Mouse (Mus musculus) kidney, postnatal 0 days (tissue): Measurements from ENCODE around the gene Pitx3. TPM values are rescaled to one million over a fixed set of nuclear protein-coding genes. Genes with fewer than 3 reads are reported as not detected.
"Not testable (repeated sequence)": the region's sequence is repeated elsewhere in the genome, so short reads cannot be mapped to it uniquely, and the experiment has no call there.

Experiments used
- ATAC-seq: fragments of 200-750 bp; cut with Nextera tagmentation; replicated peaks from 2 replicates; pipeline ENCODE4 v1.8.0; 2017; ENCODE audit warnings: low read depth, moderate number of reproducible peaks, moderate TSS enrichment, moderate library complexity; ENCODE audit not compliant: low FRiP score
- DNase-seq: peaks from one replicate; pipeline ENCODE4 v3.0.0-alpha.2; 2016; ENCODE audit warnings: low spot score
- H3K27ac ChIP-seq: fragments of 300-500 bp; sonication (generic); 2 replicates; pipeline ENCODE4 v1.5.1; 2014; ENCODE audit warnings: mild to moderate bottlenecking
- H3K27me3 ChIP-seq: fragments of 300-500 bp; sonication (generic); 2 replicates; pipeline ENCODE4 v1.6.1; 2014; ENCODE audit warnings: low read length, mixed read lengths; ENCODE audit not compliant: insufficient read depth
- H3K36me3 ChIP-seq: fragments of 300-500 bp; sonication (generic); 2 replicates; pipeline ENCODE4 v1.6.1; 2014; ENCODE audit warnings: low read length, mixed read lengths; ENCODE audit not compliant: insufficient read depth
- H3K4me1 ChIP-seq: fragments of 300-500 bp; sonication (generic); replicated peaks from 2 replicates; pipeline ENCODE4 v1.6.1; 2014; ENCODE audit warnings: antibody characterized with exemption, low read length, mixed read lengths; ENCODE audit not compliant: insufficient read depth
- H3K4me2 ChIP-seq: fragments of 300-500 bp; sonication (generic); 2 replicates; pipeline ENCODE4 v1.6.1; 2014; ENCODE audit warnings: mild to moderate bottlenecking, low read length, moderate library complexity, mixed read lengths
- H3K4me3 ChIP-seq: fragments of 300-500 bp; sonication (generic); replicated peaks from 2 replicates; pipeline ENCODE4 v1.5.1; 2014; ENCODE audit warnings: low read depth, low read length
- H3K9ac ChIP-seq: fragments of 300-500 bp; sonication (generic); 2 replicates; pipeline ENCODE4 v1.6.1; 2014; ENCODE audit warnings: low read depth, low read length
- H3K9me3 ChIP-seq: fragments of 300-500 bp; sonication (generic); replicated peaks from 2 replicates; pipeline ENCODE4 v1.6.1; 2016; ENCODE audit warnings: low read length, inconsistent platforms, mixed read lengths
- CTCF ChIP-seq: IDR thresholded peaks from 2 replicates; pipeline ENCODE4 v1.5.1; 2016; ENCODE audit warnings: antibody characterized with exemption, low read depth, mild to moderate bottlenecking, moderate library complexity
- WGBS: fragments of 180-500 bp; shearing (Covaris S2); extraction: QIAGEN DNeasy Blood & Tissue Kit; methylation state at CpG from one replicate; pipeline ENCODE4 v1.1.7; 2014; 5-methylcytosine and 5-hydroxymethylcytosine counted together
- polyA plus RNA-seq: library from polyadenylated mRNA; unstranded; fragments of >200 nt; fragmentation: Nextera tagmentation; extraction: Ambion mirVana; gene quantifications from 2 replicates; pipeline ENCODE4 v1.2.1, GENCODE M21; 2015

The Pitx3 gene
- polyA plus RNA-seq, 1 experiment from 2014 or later: not detected

DNA sequence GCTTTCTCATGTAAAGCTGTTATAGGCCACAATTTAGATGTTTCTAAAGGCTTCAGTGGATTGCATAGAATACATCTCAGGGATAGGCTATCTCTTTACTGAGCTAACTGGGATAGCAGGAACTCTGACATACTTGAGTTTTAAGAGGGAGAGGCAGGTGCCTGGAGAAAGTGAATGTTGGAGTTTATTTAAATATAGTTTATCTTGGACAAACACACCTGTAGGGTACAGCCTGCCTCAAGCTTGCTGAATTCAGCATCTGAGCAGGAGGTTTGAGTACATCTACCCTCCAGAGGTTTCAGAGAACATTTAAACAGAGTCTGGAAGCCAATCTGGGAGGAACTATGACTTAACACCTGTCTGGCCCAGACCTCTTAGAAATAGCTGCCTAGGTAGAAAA, 27.0 kb upstream of the Pitx3 start:
- no peak for TF ChIP-seq CTCF
- Histone ChIP-seq H3K4me1 (no peaks in the 10 kb centered on the region), H3K9me3 (no peaks in the 10 kb centered on the region), H3K36me3 (peaks cover 12% of the 10 kb centered on the region; the same call in 1 of the 2 replicates), H3K27ac (no peak overlapping the region), H3K9ac (no peak overlapping the region), H3K4me2 (no peak overlapping the region), H3K27me3 (no peaks in the 10 kb centered on the region), H3K4me3 (no peak overlapping the region)
- ATAC-seq: no peak
- DNase-seq: no peak

- no peak for DNase-seq
- Histone ChIP-seq H3K4me1 (no peaks in the 10 kb centered on the region), H3K9ac (no peak overlapping the region), H3K4me3 (no peak overlapping the region), H3K9me3 (no peaks in the 10 kb centered on the region), H3K36me3 (peaks cover 14% of the 10 kb centered on the region; the same call in 1 of the 2 replicates), H3K27ac (no peak overlapping the region), H3K4me2 (no peak overlapping the region), H3K27me3 (no peaks in the 10 kb centered on the region)
- 72% methylated on average over 5 of the region's 5 CpGs for WGBS
- no peak for ATAC-seq
- TF ChIP-seq CTCF: no peak
Observed at GRCm38 (mm10) chr19:46172541-46172940, 24.4 kb upstream of the Pitx3 start.

DNA sequence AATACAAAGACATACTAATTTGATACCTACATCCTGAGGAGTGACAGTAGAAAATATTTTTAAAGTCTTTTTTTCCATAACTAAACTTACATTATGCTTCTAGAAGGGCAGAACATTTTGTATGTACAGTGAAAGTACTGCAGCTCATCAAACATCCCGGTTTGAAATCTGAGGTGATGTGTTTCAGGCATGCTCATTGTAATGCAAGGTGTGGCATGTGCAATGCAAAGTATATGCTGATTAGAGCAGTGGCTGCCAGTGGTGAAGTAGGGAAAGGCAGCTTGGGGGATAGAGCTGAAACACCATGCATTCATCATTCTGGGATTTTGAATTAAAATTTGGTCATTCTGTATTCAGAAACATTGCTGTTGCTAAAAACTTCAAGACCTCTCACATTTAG, 21.8 kb upstream of the Pitx3 start:
- Histone ChIP-seq H3K9me3 (no peaks in the 10 kb centered on the region), H3K4me1 (no peaks in the 10 kb centered on the region), H3K4me2 (no peak overlapping the region), H3K27ac (no peak overlapping the region), H3K36me3 (peaks cover 21% of the 10 kb centered on the region), H3K4me3 (no peak overlapping the region), H3K9ac (no peak overlapping the region), H3K27me3 (no peaks in the 10 kb centered on the region)
- DNase-seq (no peak), ATAC-seq (no peak)
- WGBS: 62% methylated on average over 1 of the region's 1 CpGs
- no peak for TF ChIP-seq CTCF

DNA sequence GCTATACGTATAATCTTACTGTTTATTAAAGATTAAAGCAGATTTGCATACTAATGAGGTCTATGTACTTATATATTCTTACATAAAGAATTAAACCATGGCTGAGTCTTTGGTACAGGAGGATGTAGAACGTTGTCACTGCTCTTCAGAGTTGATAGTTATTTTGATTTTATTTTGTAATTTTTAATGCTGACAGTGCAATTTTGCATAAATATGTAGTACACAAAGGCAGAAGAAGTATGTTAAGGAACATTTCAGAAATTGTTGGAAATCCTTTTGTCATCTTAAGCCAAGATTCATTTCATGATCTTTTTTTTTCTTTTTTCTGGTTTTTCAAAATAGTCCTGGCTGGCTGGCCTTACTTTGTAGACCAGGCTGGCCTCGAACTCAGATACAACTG, 21.3 kb upstream of the Pitx3 start:
- 86% methylated on average over 3 of the region's 3 CpGs for whole genome bisulfite sequencing
- Histone ChIP-seq H3K27ac (no peak overlapping the region), H3K9me3 (no peaks in the 10 kb centered on the region), H3K4me1 (no peaks in the 10 kb centered on the region), H3K27me3 (no peaks in the 10 kb centered on the region), H3K9ac (no peak overlapping the region), H3K4me3 (no peak overlapping the region), H3K36me3 (peaks cover 24% of the 10 kb centered on the region), H3K4me2 (no peak overlapping the region)
- TF ChIP-seq CTCF: no peak
- DNase-seq: no peak
- no peak for ATAC-seq

- ATAC-seq, DNase-seq, H3K9ac ChIP-seq, H3K4me1 ChIP-seq, H3K27ac ChIP-seq, H3K4me2 ChIP-seq, H3K9me3 ChIP-seq, H3K27me3 ChIP-seq, H3K4me3 ChIP-seq: not testable (repeated sequence)
- 80% methylated on average over 1 of the region's 2 CpGs for WGBS
- peaks cover 26% of the 10 kb centered on the region for H3K36me3 ChIP-seq
Observed at GRCm38 (mm10) chr19:46167169-46167568, 19.0 kb upstream of the Pitx3 start.

DNA sequence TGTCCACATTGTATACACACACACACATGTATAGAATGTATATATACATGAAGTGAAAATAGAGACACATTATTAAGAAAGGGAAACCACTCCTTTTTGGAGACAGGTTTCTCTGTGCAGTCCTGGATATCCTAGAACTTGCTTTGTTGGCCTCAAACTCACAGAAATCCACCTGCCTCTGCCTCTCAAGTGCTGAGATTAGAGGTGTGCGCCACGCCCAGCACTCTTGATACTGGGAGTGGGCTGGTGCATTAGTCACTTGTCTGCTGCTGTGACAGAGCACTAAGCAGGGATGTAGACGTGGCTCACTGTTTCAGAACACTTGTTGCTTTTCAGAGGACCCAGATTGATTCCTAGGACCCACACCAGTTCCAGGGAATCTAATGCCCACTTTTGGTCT, 17.8 kb upstream of the Pitx3 start:
- no peak for TF ChIP-seq CTCF
- no peaks in the 10 kb centered on the region for H3K27me3 ChIP-seq
- WGBS: 95% methylated on average over 3 of the region's 3 CpGs
- no peak overlapping the region for H3K4me2 ChIP-seq
- H3K27ac ChIP-seq: no peak overlapping the region
- ATAC-seq: no peak
- no peak overlapping the region for H3K9ac ChIP-seq
- no peak for DNase-seq
- no peaks in the 10 kb centered on the region for H3K9me3 ChIP-seq
- no peaks in the 10 kb centered on the region for H3K4me1 ChIP-seq
- H3K4me3 ChIP-seq: no peak overlapping the region
- H3K36me3 ChIP-seq: peaks cover 19% of the 10 kb centered on the region; the same call in 1 of the 2 replicates

GRCm38 (mm10) chr19:46152127-46152803, 4.1 kb upstream of the Pitx3 start, which contains the start of gene Gbf1:
TSS of gene Gbf1 (plus strand) at chr19:46152509.
- WGBS: 1% methylated on average over 37 of the region's 37 CpGs
- peak within 1 kb of the TSS; percentile 38 for H3K27ac ChIP-seq
- DNase-seq: peak; percentile 100
- peak within 1 kb of the TSS; percentile 56 for H3K4me3 ChIP-seq
- 0 out of 2 replicates have a peak, but pooled peaks cover 14% of the 10 kb centered on the region for H3K4me1 ChIP-seq
- no peaks in the 10 kb centered on the region for H3K36me3 ChIP-seq
- peaks cover 15% of the 10 kb centered on the region for H3K27me3 ChIP-seq
- peak; percentile 9; the same call in 1 of the 2 replicates for TF ChIP-seq CTCF
- H3K9ac ChIP-seq: peak within 1 kb of the TSS; percentile 58
- ATAC-seq: peak; percentile 95
- no peaks in the 10 kb centered on the region for H3K9me3 ChIP-seq
- H3K4me2 ChIP-seq: peak within 1 kb of the TSS; percentile 72
